Mouse (Mus musculus): ENCODE results near the gene Gtf2ird1.
A peak's percentile ranks its signal among the peaks of the same experiment; 100 is the strongest.
"Not testable (repeated sequence)": the region's sequence is repeated elsewhere in the genome, so short reads cannot be mapped to it uniquely, and the experiment has no call there.

The Gtf2ird1 gene

DNA sequence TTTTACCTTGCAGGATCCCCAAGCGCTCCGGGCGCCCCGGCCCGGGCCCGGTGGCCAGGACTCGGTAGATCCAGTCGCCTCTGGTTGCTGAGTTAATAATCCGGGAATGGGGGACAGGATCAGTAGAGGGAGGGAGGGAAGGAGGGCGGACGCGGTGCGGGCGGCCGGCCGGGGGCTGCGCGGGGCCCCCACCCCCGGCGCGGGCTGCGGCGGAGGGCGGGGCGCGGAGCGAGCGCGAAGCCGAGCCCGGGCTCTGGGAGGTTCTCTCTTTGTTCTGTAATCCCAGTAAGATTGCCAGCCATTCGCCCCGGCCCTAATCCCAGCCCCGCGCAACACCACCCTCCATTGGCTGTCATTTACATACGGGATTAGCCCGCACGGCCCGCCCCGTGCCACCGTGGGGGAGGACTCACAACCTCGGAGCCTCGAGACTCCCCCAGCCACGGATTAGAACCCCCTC is at the start of gene Gtf2ird1:
Gene Gtf2ird1, minus strand, starts transcription at position 214 of the 460 bp plus-strand sequence.
- DNase-seq (ENCODE audit: low spot score in 2 of 2) = peak; percentile 75 to 80

- DNase-seq (ENCODE audit: low spot score in 2 of 2) = no peak
These were observed 49.3 kb upstream of the Gtf2ird1 start for GRCm38 (mm10) chr5:134505810-134506292.

DNA sequence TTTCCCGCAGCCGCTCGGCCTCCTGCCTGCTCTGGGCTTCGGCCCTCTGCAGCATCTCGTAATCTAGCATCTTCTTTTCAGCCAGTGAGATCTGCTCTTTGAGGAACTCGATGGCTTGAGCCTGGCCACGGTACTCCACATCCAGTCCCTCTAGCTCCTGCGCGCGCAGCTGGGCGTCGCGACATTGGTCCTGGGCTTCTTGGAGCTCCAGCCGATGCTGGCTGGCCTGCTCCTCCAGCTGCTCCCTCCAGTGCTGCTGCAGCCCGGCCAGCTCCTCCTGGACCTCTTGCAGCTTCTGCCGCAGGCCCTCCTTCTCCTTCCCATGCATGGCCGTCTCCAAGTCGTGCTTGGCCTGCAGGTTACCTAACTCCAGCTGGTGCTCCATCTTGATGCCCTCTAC is 46.1 kb upstream of the Gtf2ird1 start:
- no peak for DNase-seq (ENCODE audit: low spot score in 2 of 2)

GRCm38 (mm10) chr5:134501453-134501852 is 44.9 kb upstream of the Gtf2ird1 start:
- DNase-seq (ENCODE audit: low spot score in 2 of 2) = no peak

- no peak for DNase-seq (ENCODE audit: low spot score in 2 of 2)
These were observed 44.2 kb upstream of the Gtf2ird1 start for GRCm38 (mm10) chr5:134500681-134501080.

- DNase-seq (ENCODE audit: low spot score in 2 of 2) = no peak
These were observed 43.5 kb upstream of the Gtf2ird1 start for GRCm38 (mm10) chr5:134500062-134500461.

- no peak for DNase-seq (ENCODE audit: low spot score in 2 of 2)
These were observed 40.5 kb upstream of the Gtf2ird1 start for GRCm38 (mm10) chr5:134497026-134497425.

- no peak for DNase-seq (ENCODE audit: low spot score in 2 of 2)
These were observed 39.3 kb upstream of the Gtf2ird1 start for GRCm38 (mm10) chr5:134495796-134496195.

GRCm38 (mm10) chr5:134494142-134494541 is 37.6 kb upstream of the Gtf2ird1 start:
- DNase-seq (ENCODE audit: low spot score in 2 of 2) = peak; percentile 82

- no peak for DNase-seq (ENCODE audit: low spot score in 2 of 2)
These were observed 36.4 kb upstream of the Gtf2ird1 start for GRCm38 (mm10) chr5:134492956-134493355.

GRCm38 (mm10) chr5:134491712-134492417 is 35.3 kb upstream of the Gtf2ird1 start:
- DNase-seq (ENCODE audit: low spot score in 2 of 2) = peak; percentile 69 to 80

DNA sequence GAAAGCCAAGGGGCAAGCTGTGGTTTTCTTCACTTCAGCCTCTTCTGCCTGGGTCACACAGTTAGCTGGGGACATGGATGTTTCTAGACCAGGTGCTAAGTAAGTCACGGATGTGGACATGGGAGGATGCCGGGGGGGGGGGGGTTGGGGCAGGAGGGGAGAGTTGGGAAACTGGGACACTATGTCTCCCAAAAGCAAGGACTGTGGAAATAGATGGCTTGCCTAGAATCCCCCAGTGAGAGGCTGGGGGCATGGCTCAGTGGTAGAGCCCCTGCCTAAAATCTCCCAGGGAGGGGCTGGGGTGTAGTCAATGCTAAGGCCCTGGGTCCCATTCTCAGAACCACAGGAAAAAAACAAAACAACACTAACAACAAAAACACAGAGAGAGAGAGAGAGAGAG is 34.7 kb upstream of the Gtf2ird1 start:
- no peak for DNase-seq (ENCODE audit: low spot score in 2 of 2)

DNA sequence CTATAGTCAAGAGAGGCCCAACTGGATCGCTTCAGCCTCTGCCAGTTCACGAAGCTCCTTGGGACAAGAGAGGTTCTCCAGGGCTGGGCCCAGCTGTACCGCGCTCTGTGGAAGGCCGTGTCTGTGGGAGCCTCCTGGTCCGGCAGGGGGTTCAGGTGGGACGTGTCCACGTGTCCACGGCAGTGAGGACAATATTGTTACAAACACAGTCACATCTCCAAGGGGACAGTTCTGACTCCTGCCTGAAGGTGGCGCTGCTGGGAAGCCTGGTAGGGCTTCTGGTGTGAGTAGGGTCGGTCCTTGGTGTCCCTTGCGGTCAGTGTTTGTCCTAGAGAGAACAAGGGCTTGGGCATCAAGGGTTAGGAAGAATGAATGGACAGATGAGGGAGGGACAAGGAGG is 33.9 kb upstream of the Gtf2ird1 start:
- no peak for DNase-seq (ENCODE audit: low spot score in 2 of 2)

- peak in 1 of 2 experiments; percentile 44 for DNase-seq (ENCODE audit: low spot score in 2 of 2)
These were observed 33.1 kb upstream of the Gtf2ird1 start for GRCm38 (mm10) chr5:134489583-134489982.

DNA sequence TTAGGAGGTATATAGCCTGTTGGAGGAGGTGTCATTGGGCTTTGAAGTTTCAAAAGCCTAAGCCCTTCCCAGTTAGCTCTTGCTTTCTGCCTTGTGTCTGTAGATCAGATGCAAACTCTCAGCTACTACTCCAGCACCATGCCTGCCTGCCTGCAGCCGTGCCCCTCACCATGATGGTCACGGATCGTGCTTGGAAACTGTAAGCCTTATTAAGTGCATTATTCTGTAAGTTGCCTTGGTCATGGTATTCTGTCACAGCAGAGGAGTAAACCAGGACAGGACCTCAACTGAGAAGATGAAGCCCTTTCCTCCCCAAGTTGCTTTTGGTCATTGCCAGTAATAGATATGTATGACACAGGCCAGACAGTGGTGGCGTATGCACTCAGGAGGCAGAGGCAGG is 32.1 kb upstream of the Gtf2ird1 start:
- no peak for DNase-seq (ENCODE audit: low spot score in 2 of 2)

GRCm38 (mm10) chr5:134488042-134488441 is 31.5 kb upstream of the Gtf2ird1 start:
- no peak for DNase-seq (ENCODE audit: low spot score in 2 of 2)

DNA sequence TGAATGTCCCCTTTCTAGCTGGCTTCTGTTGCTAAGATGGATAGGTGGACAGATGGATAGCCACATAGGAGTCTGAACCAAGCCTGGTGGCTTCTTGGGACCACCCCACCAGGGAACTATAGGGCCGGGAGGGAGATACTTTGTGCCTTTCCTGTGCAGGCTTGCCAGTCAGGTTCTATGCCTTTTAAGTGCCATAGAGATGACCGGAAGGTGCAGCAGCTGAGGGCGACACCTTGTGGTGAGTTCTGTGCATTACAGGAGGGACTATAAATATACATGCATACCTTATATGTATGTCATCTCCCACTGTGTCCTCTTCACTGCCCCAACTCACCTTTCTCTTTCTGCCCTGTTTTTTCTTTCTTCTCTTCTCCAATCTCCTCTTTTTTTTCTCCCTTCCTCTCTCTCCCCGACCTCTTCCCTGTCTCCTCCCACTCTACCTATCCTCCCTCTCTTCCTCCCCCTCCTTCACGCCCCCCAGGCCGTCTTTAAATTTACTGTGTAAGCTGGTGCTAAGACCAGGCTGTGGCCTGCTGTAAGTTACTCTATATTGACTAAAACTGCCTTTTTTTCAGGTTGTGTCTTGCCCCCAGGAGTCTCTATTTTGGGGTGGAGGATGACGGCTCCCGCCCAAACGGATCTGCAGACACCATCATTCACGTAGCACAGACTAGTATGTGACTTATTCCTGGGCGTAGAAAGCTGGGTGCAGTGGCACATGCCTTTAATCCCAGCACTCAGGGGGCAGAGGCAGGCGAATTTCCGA is 29.6 kb upstream of the Gtf2ird1 start:
- no peak for DNase-seq (ENCODE audit: low spot score in 2 of 2)

DNA sequence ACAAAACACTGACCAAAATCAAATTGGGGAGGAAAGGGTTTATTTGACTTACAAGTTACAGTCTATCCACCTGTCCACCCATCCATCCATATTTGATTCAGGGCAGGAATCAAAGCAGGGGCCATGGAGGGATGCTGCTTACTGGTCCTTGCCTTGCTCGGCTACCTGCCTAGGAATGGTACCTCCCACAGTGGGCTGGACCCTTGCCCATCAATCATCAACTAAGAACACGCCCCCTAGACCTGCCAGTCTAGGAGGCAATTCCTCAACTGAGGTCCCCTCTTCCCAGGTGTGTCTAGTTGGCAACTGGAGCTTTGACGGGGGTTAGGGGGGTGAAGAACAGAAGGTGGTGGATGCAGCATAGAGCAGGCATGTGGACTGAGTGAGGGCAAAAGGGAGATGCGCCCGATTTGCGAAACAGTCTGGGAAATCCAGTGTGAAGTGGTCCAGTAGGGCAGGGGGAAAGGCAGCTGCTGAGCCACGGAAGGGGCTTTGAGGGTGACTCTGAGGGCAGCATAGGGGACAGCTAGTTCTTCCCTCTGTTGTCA is 28.7 kb upstream of the Gtf2ird1 start:
- no peak for DNase-seq (ENCODE audit: low spot score in 2 of 2)

- no peak for DNase-seq (ENCODE audit: low spot score in 2 of 2)
These were observed 26.8 kb upstream of the Gtf2ird1 start for GRCm38 (mm10) chr5:134483291-134483690.

- DNase-seq (ENCODE audit: low spot score in 2 of 2) = no peak
These were observed 25.8 kb upstream of the Gtf2ird1 start for GRCm38 (mm10) chr5:134482331-134482730.

GRCm38 (mm10) chr5:134478886-134479285 is 22.4 kb upstream of the Gtf2ird1 start:
- DNase-seq (ENCODE audit: low spot score in 2 of 2) = not testable (repeated sequence)

GRCm38 (mm10) chr5:134475686-134476085 is 19.2 kb upstream of the Gtf2ird1 start:
- not testable (repeated sequence) for DNase-seq (ENCODE audit: low spot score in 2 of 2)
